Mouse (Mus musculus): ENCODE results near the gene Atrip.

GRCm38 (mm10) chr9:109068095-109068735, 5.7 kb downstream of the Atrip start:
- TF ChIP-seq CTCF (IDR thresholded peaks at IDR 0.05; ENCODE audit: borderline replicate concordance, insufficient read depth, low read length) (no peak), POLR2A (IDR thresholded peaks at IDR 0.05; ENCODE audit: low read depth, low read length) (no peak)

All from embryonic fibroblast, embryonic 13.5 days (primary cell).